ENCODE assay signal across 8 mouse cellular contexts in genomic region chr6:55108358-55108757, GRCm38 (mm10). TPM values are rescaled to one million over a fixed set of nuclear protein-coding genes. Genes with fewer than 3 reads are reported as not detected.
DNase-seq lines count a peak whose midpoint lies in the region; ATAC-seq and TF ChIP-seq lines count a peak whose summit lies in the region.

No protein-coding gene starts in this region.

- 6% methylated on average over 7 of the region's 7 CpGs for WGBS in heart, postnatal 0 days
- 11% methylated on average over 7 of the region's 7 CpGs for WGBS in heart, embryonic 11.5 days (ENCODE audit: insufficient replicate concordance)
- 9% methylated on average over 7 of the region's 7 CpGs for WGBS in limb, embryonic 14.5 days

- H3K4me2 ChIP-seq in heart, postnatal 0 days (ENCODE audit: low read depth, low read length) = no peak overlapping the region
- H3K4me2 ChIP-seq in heart, embryonic 11.5 days = no peak overlapping the region
- H3K4me2 ChIP-seq in limb, embryonic 14.5 days (replicated peaks; ENCODE audit: low read depth, low read length, severe bottlenecking) = no peak overlapping the region

- no peaks in the 10 kb centered on the region for H3K9me3 ChIP-seq in heart, postnatal 0 days (replicated peaks; ENCODE audit: control insufficient read depth, low read length)
- no peaks in the 10 kb centered on the region for H3K9me3 ChIP-seq in heart, embryonic 11.5 days (replicated peaks; ENCODE audit: control insufficient read depth, low read length)
- no peaks in the 10 kb centered on the region for H3K9me3 ChIP-seq in ES-Bruce4 (replicated peaks; ENCODE audit: control insufficient read depth, insufficient read depth, low read length, poor library complexity, severe bottlenecking)
- H3K9me3 ChIP-seq in limb, embryonic 14.5 days (ENCODE audit: control insufficient read depth, low read length) = no peaks in the 10 kb centered on the region

- no peak for TF ChIP-seq POLR2A in ES-Bruce4 (IDR thresholded peaks at IDR 0.05; ENCODE audit: insufficient read depth, low read length)
- no peak for TF ChIP-seq POLR2A in limb, embryonic 14.5 days (IDR thresholded peaks at IDR 0.05; ENCODE audit: borderline replicate concordance, extremely low read depth, insufficient read depth, insufficient read length)

- H3K9ac ChIP-seq in heart, postnatal 0 days (replicated peaks; ENCODE audit: low read depth, low read length) = no peak overlapping the region
- no peak overlapping the region for H3K9ac ChIP-seq in heart, embryonic 11.5 days (ENCODE audit: low read depth, low read length)
- H3K9ac ChIP-seq in ES-Bruce4 (ENCODE audit: low read depth, poor library complexity, severe bottlenecking) = no peak overlapping the region
- no peak overlapping the region for H3K9ac ChIP-seq in limb, embryonic 14.5 days (ENCODE audit: low read depth, low read length, severe bottlenecking)

- no peak overlapping the region for H3K27ac ChIP-seq in heart, postnatal 0 days (ENCODE audit: low read depth)
- no peak overlapping the region for H3K27ac ChIP-seq in heart, embryonic 11.5 days (ENCODE audit: low read depth, low read length)
- H3K27ac ChIP-seq in ES-Bruce4 (ENCODE audit: insufficient read depth, low read length) = no peak overlapping the region
- no peak overlapping the region for H3K27ac ChIP-seq in limb, embryonic 14.5 days (replicated peaks; ENCODE audit: low read depth, low read length)

- peaks cover 2% of the 10 kb centered on the region; the same call in 1 of the 2 replicates for H3K27me3 ChIP-seq in heart, postnatal 0 days (ENCODE audit: control insufficient read depth, insufficient read depth, low read length)
- peaks cover 13% of the 10 kb centered on the region for H3K27me3 ChIP-seq in heart, embryonic 11.5 days (ENCODE audit: control insufficient read depth, insufficient read depth, low read length)
- no peaks in the 10 kb centered on the region for H3K27me3 ChIP-seq in ES-Bruce4 (ENCODE audit: control insufficient read depth, insufficient read depth, low read length, poor library complexity, severe bottlenecking)
- H3K27me3 ChIP-seq in limb, embryonic 14.5 days (ENCODE audit: control insufficient read depth, insufficient read depth, low read length) = no peaks in the 10 kb centered on the region

- no peak for TF ChIP-seq EP300 in heart, postnatal 0 days (IDR thresholded peaks at IDR 0.05; ENCODE audit: low read depth)
- no peak for TF ChIP-seq EP300 in ES-Bruce4 (IDR thresholded peaks at IDR 0.05; ENCODE audit: insufficient read depth, low read depth, low read length)

- no peaks in the 10 kb centered on the region for H3K4me1 ChIP-seq in heart, postnatal 0 days (ENCODE audit: control insufficient read depth, insufficient read depth)
- no peaks in the 10 kb centered on the region for H3K4me1 ChIP-seq in heart, embryonic 11.5 days (ENCODE audit: control insufficient read depth, insufficient read depth, low read length)
- no peaks in the 10 kb centered on the region for H3K4me1 ChIP-seq in ES-Bruce4 (ENCODE audit: control insufficient read depth, insufficient read depth, low read length)
- H3K4me1 ChIP-seq in limb, embryonic 14.5 days (ENCODE audit: control insufficient read depth, insufficient read depth, low read length) = no peaks in the 10 kb centered on the region

- no peaks in the 10 kb centered on the region for H3K36me3 ChIP-seq in heart, postnatal 0 days (replicated peaks; ENCODE audit: control insufficient read depth, insufficient read depth, low read length)
- no peaks in the 10 kb centered on the region for H3K36me3 ChIP-seq in heart, embryonic 11.5 days (ENCODE audit: control insufficient read depth, insufficient read depth, low read length)
- no peaks in the 10 kb centered on the region for H3K36me3 ChIP-seq in ES-Bruce4 (ENCODE audit: control insufficient read depth, insufficient read depth, low read length, poor library complexity, severe bottlenecking)
- H3K36me3 ChIP-seq in limb, embryonic 14.5 days (ENCODE audit: control insufficient read depth, insufficient read depth, low read length) = no peaks in the 10 kb centered on the region

- peak; percentile 51; the same call in 1 of the 2 replicates for ATAC-seq in heart, postnatal 0 days (ENCODE audit: insufficient read depth, low read depth)
- no peak for ATAC-seq in heart, embryonic 11.5 days (replicated peaks; ENCODE audit: insufficient number of reproducible peaks, low FRiP score, low TSS enrichment)
- no peak for ATAC-seq in limb, embryonic 14.5 days (ENCODE audit: low FRiP score, low read depth)

- H3K4me3 ChIP-seq in heart, postnatal 0 days (ENCODE audit: low read depth, low read length) = no peak overlapping the region
- H3K4me3 ChIP-seq in heart, embryonic 11.5 days (ENCODE audit: low read depth, low read length) = no peak overlapping the region
- no peak overlapping the region for H3K4me3 ChIP-seq in ES-Bruce4 (ENCODE audit: low read depth, low read length)
- H3K4me3 ChIP-seq in limb, embryonic 14.5 days (replicated peaks; ENCODE audit: low read length) = no peak overlapping the region

- no peak for TF ChIP-seq CTCF in heart, postnatal 0 days (IDR thresholded peaks at IDR 0.05; ENCODE audit: low read depth)
- peak; percentile 13 for TF ChIP-seq CTCF in ES-Bruce4 (IDR thresholded peaks at IDR 0.05; ENCODE audit: low read depth, low read length)

- DNase-seq in heart, postnatal 0 days (ENCODE audit: low spot score) = peak; percentile 67
- DNase-seq in embryo, embryonic 10.5 days (ENCODE audit: low spot score) = peak; percentile 86
- DNase-seq in limb, embryonic 14.5 days (ENCODE audit: low spot score) = peak; percentile 90
- no peak for DNase-seq in layer of hippocampus, postnatal 25 days (ENCODE audit: extremely low spot score in 1 of 2, low spot score in 1 of 2)
- no peak for DNase-seq in frontal cortex, adult 2 months (ENCODE audit: extremely low spot score in 1 of 2, low spot score in 1 of 2)
- DNase-seq in cerebellum, adult 11 months = no peak

RNA-seq across cellular contexts. Expression of gene Crhr2, which starts 24.5 kb away (rescaled TPM):
- 21.6 and 24.4 TPM in 2 replicates for total RNA-seq in heart, postnatal 0 days (2014; rRNA removed; ENCODE audit: low replicate concordance)
- 10.8 and 11.9 TPM in 2 replicates for polyA plus RNA-seq in heart, postnatal 0 days (2015; fragmentation: Nextera tagmentation; extraction: Ambion mirVana)
- 4.2 and 5.3 TPM in 2 replicates for polyA plus RNA-seq in heart, embryonic 11.5 days (2014; fragmentation: Nextera tagmentation; extraction: Ambion mirVana)
- polyA plus RNA-seq in ES-Bruce4 (2011; ENCODE audit: insufficient read depth, insufficient read length, low read depth, missing spikeins) = not detected in 2 replicates
- polyA plus RNA-seq in limb, embryonic 14.5 days (2012; rRNA removed) = 0.49 and 0.50 TPM in 2 replicates
- polyA plus RNA-seq in limb, embryonic 14.5 days (2014; fragmentation: Nextera tagmentation; extraction: Ambion mirVana) = 0.14 and 0.35 TPM in 2 replicates
- 1 to 10 TPM; 3.2 to 4.9 TPM for total RNA-seq in layer of hippocampus, postnatal 25 days (2021)
- polyA plus RNA-seq in frontal cortex, adult 2 months (2012; rRNA removed) = 2.3 and 2.7 TPM in 2 replicates

Comparison
In these comparisons a context has a peak if more than half of its experiments do, and no peak if none do; other contexts are left out.
1. DNase-seq: peak in heart, postnatal 0 days (single experiment), embryo, embryonic 10.5 days (single experiment) and limb, embryonic 14.5 days (single experiment); none in layer of hippocampus, postnatal 25 days (0 of 2), frontal cortex, adult 2 months (0 of 2) and cerebellum, adult 11 months (single experiment).